Mouse (Mus musculus) neural tube, embryonic 10.5 days (tissue): ENCODE results near the gene Cdk6.

Experiments
- DNase-seq: peaks from one replicate; pipeline ENCODE4 v3.0.0-alpha.2; 2017; ENCODE audit warnings: low spot score; ENCODE audit errors: extremely low spot score

The Cdk6 gene

DNA sequence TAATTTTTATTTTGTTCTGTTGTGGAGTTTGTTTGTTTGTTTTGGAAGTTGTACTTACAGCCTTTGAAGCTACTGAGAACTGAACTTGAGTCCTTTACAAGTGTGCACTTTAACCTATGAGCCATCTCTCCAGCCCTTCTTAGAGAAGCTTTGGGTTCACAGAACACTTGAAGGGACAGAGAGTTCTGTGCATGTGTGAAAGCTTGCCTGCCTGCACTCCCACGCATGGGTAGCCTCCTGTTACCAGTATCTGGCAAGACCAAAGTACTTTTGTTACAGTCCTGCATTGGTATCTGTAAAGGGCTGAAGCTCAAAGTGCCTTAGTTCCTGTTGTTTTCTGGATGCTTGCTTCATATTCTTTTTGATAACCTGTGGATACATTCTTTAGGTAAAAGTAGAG is 204.9 kb downstream of the Cdk6 start:
- DNase-seq = no peak

DNA sequence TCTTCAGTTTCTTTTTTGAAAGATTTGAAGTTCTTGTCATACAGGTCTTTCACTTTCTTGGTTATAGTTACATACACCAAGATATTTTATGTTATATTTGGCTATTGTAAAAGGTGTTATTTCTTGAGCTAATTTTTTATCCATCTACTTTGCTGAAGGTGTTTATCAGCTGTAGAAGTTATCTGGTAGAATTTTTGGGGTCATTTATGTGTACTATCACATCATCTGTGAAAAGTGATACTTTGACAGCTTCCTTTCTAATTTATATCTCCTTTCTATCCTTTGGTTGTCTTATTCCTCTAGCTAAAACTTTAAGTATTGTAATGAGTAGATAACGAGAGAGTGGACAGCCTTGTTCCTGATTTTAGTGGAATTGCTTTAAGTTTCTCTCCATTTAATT is 210.2 kb downstream of the Cdk6 start:
- DNase-seq = no peak

DNA sequence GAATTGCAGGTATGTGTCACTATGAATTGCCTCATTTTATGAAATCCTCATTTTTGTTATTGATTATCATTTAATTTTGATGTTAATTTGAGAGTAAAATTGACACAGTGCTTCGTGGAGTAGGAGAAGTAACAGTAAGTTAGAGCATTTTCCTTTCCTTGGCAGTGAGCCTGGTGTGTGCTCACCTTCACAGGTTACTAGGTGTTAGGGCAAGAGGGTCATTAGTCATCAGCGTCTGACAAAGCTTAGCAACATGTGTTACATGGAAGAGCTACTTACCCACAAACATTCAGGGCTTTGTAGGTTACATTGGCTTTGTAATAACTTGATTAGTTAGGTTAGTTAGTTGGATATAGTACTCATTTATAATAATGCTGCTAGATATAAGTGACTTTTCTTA is 212.9 kb downstream of the Cdk6 start:
- no peak for DNase-seq

GRCm38 (mm10) chr5:3571266-3571665 is 230.0 kb downstream of the Cdk6 start, which contains the start of gene 1700109H08Rik:
TSS of gene 1700109H08Rik (plus strand) at chr5:3571566.
- DNase-seq = no peak

DNA sequence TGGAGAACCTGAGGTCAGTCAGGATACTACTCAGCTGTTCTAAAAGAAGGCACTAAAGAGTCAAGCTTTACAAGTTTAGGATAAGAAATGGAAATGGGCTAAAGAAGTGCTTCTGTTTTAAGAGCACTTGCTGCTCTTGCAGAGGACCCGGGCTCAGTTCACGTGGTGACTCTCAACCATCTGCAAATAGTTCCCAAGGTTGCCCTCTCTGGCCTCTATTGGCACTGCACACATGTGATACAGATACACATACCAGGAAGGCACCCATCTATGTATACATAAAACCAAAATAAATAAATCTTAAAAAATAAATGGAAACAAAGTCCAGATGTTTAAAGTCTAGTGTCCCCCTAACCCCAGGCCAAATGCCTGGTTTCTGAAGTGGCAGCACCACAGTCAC is 233.5 kb downstream of the Cdk6 start:
- DNase-seq = no peak

- no peak for DNase-seq
Measured at GRCm38 (mm10) chr5:3577939-3578338, 236.7 kb downstream of the Cdk6 start.

GRCm38 (mm10) chr5:3579066-3579465 is 237.8 kb downstream of the Cdk6 start:
- DNase-seq = no peak
